Mouse (Mus musculus) gastrocnemius, postnatal 14 days (tissue): ENCODE measurements around the gene Lap3. TPM values are rescaled to one million over a fixed set of nuclear protein-coding genes. Genes with fewer than 3 reads are reported as not detected.

Experiments used
- DNase-seq: peaks from one replicate; pipeline ENCODE4 v3.0.0; 2021; ENCODE audit warnings: mixed read lengths
- intact Hi-C: fragments of 180-260 bp; cut with DNase I; formaldehyde crosslinking; loops from one replicate; pipeline ENCODE4 v1.15.1; 2025; ENCODE audit warnings: low total_unique reads
- long read RNA-seq, 2 experiments: library from polyadenylated mRNA; stranded (forward); transcript quantifications; one replicate each; pipeline ENCODE4 v2.0.0; 2021
- total RNA-seq, 2 experiments: library from RNA; stranded (reverse); gene quantifications; 2 replicates each; pipeline ENCODE4 v1.2.3; 2021

Gene Lap3
- total RNA-seq = 10 to 100 TPM; 72.6 to 76.4 TPM
- long read RNA-seq, experiment 1, transcript Lap3-201 (13 exons, 2,267 nt) = major isoform, 76 of 79 reads
- long read RNA-seq, experiment 1, partial matches to known transcripts = 3 of 79 reads
- long read RNA-seq, experiment 1, other reads (novel, unspliced or antisense) = 0 of 79 reads
- long read RNA-seq, experiment 2, transcript Lap3-201 (13 exons, 2,267 nt) = major isoform, 80 of 86 reads
- long read RNA-seq, experiment 2, partial matches to known transcripts = 6 of 86 reads
- long read RNA-seq, experiment 2, other reads (novel, unspliced or antisense) = 0 of 86 reads

- intact Hi-C loops = no loop called here
- peak; percentile 100 for DNase-seq
These were observed at the start of gene Lap3 for GRCm38 (mm10) chr5:45493191-45494092. Gene Lap3, plus strand, starts transcription at chr5:45493374.

DNA sequence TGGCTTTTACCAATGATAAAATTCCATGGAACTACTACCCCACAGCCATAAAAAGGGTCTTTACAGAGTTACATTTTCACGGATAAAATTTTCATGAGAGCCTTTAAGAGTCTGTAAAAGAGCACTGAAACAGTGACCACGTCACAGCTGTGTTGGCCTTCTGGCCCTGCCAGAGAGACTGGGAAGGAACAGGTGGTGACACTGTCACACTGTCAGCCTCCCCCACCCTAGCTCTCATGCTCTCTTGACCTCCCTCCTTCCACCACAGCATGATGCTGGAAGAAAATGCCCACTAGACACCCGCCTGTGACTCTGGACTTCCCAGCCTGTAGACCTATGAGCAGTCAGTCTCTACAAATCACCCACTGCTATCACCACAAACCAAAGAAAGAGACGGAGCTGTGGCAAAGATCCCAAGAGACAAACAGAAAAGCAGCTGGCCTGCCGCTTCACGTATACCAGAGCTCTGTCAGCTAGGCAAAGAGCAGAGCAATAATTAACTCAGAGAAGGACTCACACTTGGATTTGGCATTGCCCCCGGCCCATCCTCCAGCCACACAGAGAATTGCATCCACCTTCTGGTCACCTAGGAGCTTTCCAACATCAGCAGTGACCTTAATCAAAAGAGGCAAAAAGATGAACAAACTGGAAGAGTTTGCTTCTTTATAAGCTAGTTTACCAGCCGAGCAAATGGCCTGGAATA, 48.9 kb upstream of the Lap3 start:
- intact Hi-C loops = no loop called here

DNA sequence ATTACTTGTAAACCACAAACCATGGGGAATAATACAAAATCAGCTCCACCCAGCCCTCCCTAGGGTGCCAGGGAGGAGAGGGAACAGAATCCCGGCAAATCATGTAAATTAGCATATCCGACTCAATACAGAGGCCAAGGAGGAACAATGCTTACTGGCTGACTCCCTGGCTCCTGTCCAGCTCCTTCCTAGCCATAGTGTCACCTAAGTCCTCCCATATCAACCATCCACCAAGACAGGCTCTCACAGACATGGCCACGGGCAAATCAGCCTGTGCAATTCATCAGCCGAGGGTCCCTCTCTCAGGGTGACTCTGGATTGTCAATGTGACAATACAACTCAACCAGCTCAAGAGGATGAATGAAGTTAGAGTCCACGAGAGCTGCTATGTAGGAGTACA, 44.5 kb upstream of the Lap3 start:
- intact Hi-C loops = no loop called here

More for the DNA sequence above, 48.9 kb upstream of the Lap3 start:
- peak; percentile 21 for DNase-seq

GRCm38 (mm10) chr5:45449206-45449605, 44.0 kb upstream of the Lap3 start:
- intact Hi-C loops = no loop called here
- no peak for DNase-seq

More for the DNA sequence above, 44.5 kb upstream of the Lap3 start:
- DNase-seq = no peak

- peak; percentile 98 for DNase-seq
- intact Hi-C loops = no loop called here
These were observed 43.1 kb upstream of the Lap3 start, which contains the start of gene Qdpr for GRCm38 (mm10) chr5:45449831-45450716. Gene Qdpr, minus strand, starts transcription at chr5:45450236.

- intact Hi-C loops = no loop called here
- DNase-seq = no peak
These were observed 39.7 kb upstream of the Lap3 start, which contains the start of gene Clrn2 for GRCm38 (mm10) chr5:45453451-45453850. Gene Clrn2, plus strand, starts transcription at chr5:45453751.

DNA sequence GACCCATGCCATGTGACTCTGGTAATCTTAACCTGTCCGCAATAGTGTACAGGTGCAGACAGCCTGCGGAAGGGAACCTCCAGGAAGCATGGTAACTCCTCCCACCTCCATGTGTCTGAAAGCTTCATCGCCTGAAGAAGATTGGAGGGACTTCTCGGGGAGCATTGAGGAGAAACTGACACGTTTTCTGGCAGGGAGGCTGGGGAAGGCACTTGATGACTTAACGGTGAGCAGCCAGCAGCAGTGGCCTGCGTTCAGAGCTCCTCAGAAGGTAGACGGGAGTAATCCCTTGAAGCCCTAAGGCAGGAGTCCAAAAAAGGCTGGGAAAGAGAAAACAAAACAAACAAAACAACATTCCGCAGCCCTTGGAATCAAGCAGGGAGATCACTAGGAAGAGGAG, 38.7 kb upstream of the Lap3 start:
- DNase-seq = no peak
- intact Hi-C loops = no loop called here

GRCm38 (mm10) chr5:45472880-45473450, 20.2 kb upstream of the Lap3 start:
- intact Hi-C loops = loop anchor here (5.0 to 10.0 kb wide), 2 partner anchors 194 to 872 kb away; partner anchors contain the start of gene Ncapg
- DNase-seq = no peak

DNA sequence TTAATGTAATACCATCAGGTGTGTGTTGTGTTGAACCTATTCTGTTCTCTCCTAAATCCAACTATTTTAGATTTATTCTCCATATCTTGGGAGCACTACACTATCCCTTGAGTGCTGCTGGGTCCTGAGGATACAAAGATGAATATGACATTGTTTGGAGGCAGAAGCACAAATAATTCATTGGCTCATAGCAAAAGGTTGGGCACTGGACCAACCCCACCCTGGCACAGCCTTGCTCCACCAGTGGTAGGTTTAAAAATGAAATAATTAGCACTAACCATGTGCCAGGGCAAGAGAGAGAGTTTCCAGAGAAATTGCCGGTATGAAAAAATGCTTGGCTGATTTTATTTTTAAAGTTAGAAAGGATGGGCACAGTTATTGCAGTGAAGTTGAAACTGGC, 19.7 kb upstream of the Lap3 start:
- DNase-seq = no peak
- intact Hi-C loops = loop anchor here (5.0 to 10.0 kb wide), 2 partner anchors 194 to 871 kb away; partner anchors contain the start of gene Ncapg

GRCm38 (mm10) chr5:45474215-45474614, 19.0 kb upstream of the Lap3 start:
- DNase-seq = no peak
- intact Hi-C loops = loop anchor here (5.0 to 10.0 kb wide), 2 partner anchors 193 to 871 kb away; partner anchors contain the start of gene Ncapg

GRCm38 (mm10) chr5:45474758-45475157, 18.4 kb upstream of the Lap3 start:
- intact Hi-C loops = loop anchor here (5.0 to 10.0 kb wide), 2 partner anchors 193 to 870 kb away; partner anchors contain the start of gene Ncapg
- no peak for DNase-seq

- intact Hi-C loops = loop anchor here (10.0 kb wide), 1 partner anchor 869 kb away; no protein-coding TSS in a partner anchor
- no peak for DNase-seq
These were observed 17.4 kb upstream of the Lap3 start for GRCm38 (mm10) chr5:45475771-45476170.

DNA sequence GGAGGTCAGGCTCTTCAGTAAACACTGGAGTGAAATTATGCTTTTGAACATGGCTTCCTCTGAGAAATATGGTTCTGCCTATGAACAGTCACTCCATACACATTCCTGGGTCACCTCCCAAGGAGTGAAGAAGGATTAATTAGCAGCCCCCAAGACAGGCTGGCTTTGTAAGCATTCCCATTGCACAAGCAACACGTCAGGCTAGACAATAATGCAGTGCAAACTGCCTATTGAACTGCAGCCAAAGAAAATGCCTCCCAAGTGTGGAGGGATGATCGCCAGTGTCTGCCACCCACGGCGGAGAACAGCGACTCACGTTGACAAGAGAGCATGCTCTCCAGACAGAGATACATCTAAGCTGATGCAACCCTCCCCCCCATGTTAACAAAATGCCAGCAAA, 16.9 kb upstream of the Lap3 start:
- intact Hi-C loops = loop anchor here (10.0 kb wide), 1 partner anchor 869 kb away; no protein-coding TSS in a partner anchor
- DNase-seq = no peak

DNA sequence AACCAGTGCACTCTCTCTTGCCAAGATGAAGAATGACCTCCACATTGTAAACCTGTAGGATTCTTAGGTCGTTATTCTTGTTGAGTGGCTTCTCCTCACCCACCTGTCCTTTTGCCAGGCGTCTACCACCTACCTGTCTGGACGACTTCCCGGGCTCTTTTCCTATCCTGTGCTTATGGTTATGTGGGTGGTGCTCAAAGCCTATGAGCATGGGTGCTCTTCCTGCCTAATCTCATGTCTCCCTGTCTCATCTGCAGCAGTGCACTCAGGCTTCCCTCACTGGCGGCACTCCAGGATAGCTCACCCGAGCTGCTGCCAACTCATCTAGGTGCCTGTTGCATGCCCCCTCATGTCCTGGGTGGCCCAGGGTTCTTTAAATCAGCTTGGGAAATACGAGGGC, 15.6 kb upstream of the Lap3 start:
- no peak for DNase-seq
- intact Hi-C loops = loop anchor here (10.0 kb wide), 1 partner anchor 867 kb away; no protein-coding TSS in a partner anchor

DNA sequence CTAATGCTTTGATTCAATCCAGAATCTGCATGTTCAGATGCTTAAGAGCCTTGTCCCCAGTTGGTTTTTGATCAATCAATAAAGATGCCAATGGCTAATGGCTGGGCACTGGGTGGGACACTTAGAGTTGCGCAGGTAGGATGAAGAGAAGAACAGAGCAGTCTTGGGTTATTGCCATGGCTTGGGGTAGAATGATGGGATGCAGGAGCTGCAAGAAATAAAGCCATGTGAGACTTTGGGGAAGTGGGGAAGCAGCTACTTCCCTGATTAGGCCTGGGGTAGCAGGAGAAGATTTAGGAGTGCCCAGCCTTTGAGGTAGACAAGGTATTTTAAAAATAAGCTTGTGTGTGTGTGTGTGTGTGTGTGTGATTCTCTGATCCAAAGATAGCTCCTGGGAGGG, 13.1 kb upstream of the Lap3 start:
- intact Hi-C loops = no loop called here
- DNase-seq = no peak

- intact Hi-C loops = no loop called here
- no peak for DNase-seq
These were observed 12.0 kb upstream of the Lap3 start for GRCm38 (mm10) chr5:45481125-45481524.

GRCm38 (mm10) chr5:45482607-45483006, 10.6 kb upstream of the Lap3 start:
- intact Hi-C loops = no loop called here
- DNase-seq = no peak

DNA sequence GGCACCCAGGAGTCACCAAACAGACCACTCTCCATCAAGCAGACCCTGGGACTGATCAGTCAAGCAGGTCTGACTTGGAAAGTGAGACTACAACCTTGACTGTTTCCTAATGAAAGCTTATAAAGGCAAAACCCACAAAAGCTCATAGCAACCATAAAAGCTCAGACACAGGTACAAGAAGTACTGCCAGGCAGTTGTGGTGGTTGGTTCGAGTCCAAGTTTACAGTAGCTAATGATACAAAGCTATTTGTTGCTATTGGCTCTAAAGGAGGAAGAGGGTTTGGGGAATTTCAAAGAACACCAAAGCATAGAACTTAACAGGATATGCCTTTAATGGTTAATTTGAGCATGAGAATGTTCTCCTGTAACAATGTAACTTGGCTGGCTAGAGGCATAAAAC, 9.5 kb upstream of the Lap3 start:
- intact Hi-C loops = no loop called here
- DNase-seq = no peak
